Mouse (Mus musculus) hindbrain, postnatal 0 days (tissue): ENCODE results near the gene Snx30. TPM values are rescaled to one million over a fixed set of nuclear protein-coding genes. Genes with fewer than 3 reads are reported as not detected.

Experiments used
- ATAC-seq: fragments of 200-750 bp; cut with Nextera tagmentation; 2 replicates; pipeline ENCODE4 v1.8.0; 2017; ENCODE audit warnings: mild to moderate bottlenecking, moderate TSS enrichment, moderate library complexity
- DNase-seq: peaks from one replicate; pipeline ENCODE4 v3.0.0-alpha.2; 2015; ENCODE audit warnings: low spot score
- H3K27ac ChIP-seq: fragments of 300-500 bp; sonication (generic); 2 replicates; pipeline ENCODE4 v1.5.1; 2014; ENCODE audit warnings: mild to moderate bottlenecking
- H3K27me3 ChIP-seq: fragments of 300-500 bp; sonication (generic); 2 replicates; pipeline ENCODE4 v1.6.1; 2014; ENCODE audit warnings: low read length, mixed read lengths; ENCODE audit not compliant: insufficient read depth
- H3K36me3 ChIP-seq: fragments of 300-500 bp; sonication (generic); 2 replicates; pipeline ENCODE4 v1.6.1; 2014; ENCODE audit warnings: low read length, mixed read lengths; ENCODE audit not compliant: insufficient read depth
- H3K4me1 ChIP-seq: fragments of 300-500 bp; sonication (generic); 2 replicates; pipeline ENCODE4 v1.6.1; 2014; ENCODE audit warnings: antibody characterized with exemption, low read length, mixed read lengths; ENCODE audit not compliant: insufficient read depth
- H3K4me2 ChIP-seq: fragments of 300-500 bp; sonication (generic); 2 replicates; pipeline ENCODE4 v1.6.1; 2014; ENCODE audit warnings: low read depth, mild to moderate bottlenecking, low read length, moderate library complexity, mixed read lengths
- H3K4me3 ChIP-seq: fragments of 300-500 bp; sonication (generic); 2 replicates; pipeline ENCODE4 v1.5.1; 2014; ENCODE audit warnings: low read length
- H3K9ac ChIP-seq: fragments of 300-500 bp; sonication (generic); replicated peaks from 2 replicates; pipeline ENCODE4 v1.6.1; 2014; ENCODE audit warnings: mild to moderate bottlenecking, low read length, moderate library complexity, mixed read lengths
- H3K9me3 ChIP-seq: fragments of 300-500 bp; sonication (generic); 2 replicates; pipeline ENCODE4 v1.6.1; 2016; ENCODE audit warnings: low read length, mixed read lengths
- CTCF ChIP-seq: IDR thresholded peaks from 2 replicates; pipeline ENCODE4 v1.5.1; 2016; ENCODE audit warnings: antibody characterized with exemption, control low read depth, low read depth
- WGBS: fragments of 180-500 bp; shearing (Covaris S2); extraction: QIAGEN DNeasy Blood & Tissue Kit; methylation state at CpG from one replicate; pipeline ENCODE4 v1.1.7; 2014; 5-methylcytosine and 5-hydroxymethylcytosine counted together
- polyA plus RNA-seq: library from polyadenylated mRNA; unstranded; fragments of >200 nt; fragmentation: Nextera tagmentation; extraction: Ambion mirVana; gene quantifications from 2 replicates; pipeline ENCODE4 v1.2.1, GENCODE M21; 2015
- total RNA-seq: library from RNA; depleted of rRNA; stranded (reverse); fragments of >200 nt; gene quantifications from 2 replicates; pipeline ENCODE4 v1.2.3, GENCODE M21; 2014

The Snx30 gene
- total and polyA plus RNA-seq, 2 experiments from 2014 or later: 15.8 to 31.2 TPM

- no peak for TF ChIP-seq CTCF
- WGBS: 85% methylated on average over 6 of the region's 6 CpGs
- Histone ChIP-seq H3K27me3 (no peaks in the 10 kb centered on the region), H3K4me1 (no peaks in the 10 kb centered on the region), H3K9ac (no peak overlapping the region), H3K9me3 (no peaks in the 10 kb centered on the region), H3K36me3 (no peaks in the 10 kb centered on the region), H3K4me3 (no peak overlapping the region), H3K27ac (no peak overlapping the region), H3K4me2 (no peak overlapping the region)
- no peak for ATAC-seq
- no peak for DNase-seq
Measured at GRCm38 (mm10) chr4:59907092-59907491, 101.5 kb downstream of the Snx30 start.

GRCm38 (mm10) chr4:59907657-59908230, 102.1 kb downstream of the Snx30 start:
- Histone ChIP-seq H3K9ac (no peak overlapping the region), H3K4me2 (no peak overlapping the region), H3K27me3 (no peaks in the 10 kb centered on the region), H3K9me3 (no peaks in the 10 kb centered on the region), H3K27ac (no peak overlapping the region), H3K4me3 (no peak overlapping the region), H3K36me3 (no peaks in the 10 kb centered on the region), H3K4me1 (no peaks in the 10 kb centered on the region)
- DNase-seq: no peak
- TF ChIP-seq CTCF: no peak
- 48% methylated on average over 10 of the region's 10 CpGs for WGBS
- peak; percentile 16; the same call in 1 of the 2 replicates for ATAC-seq

- DNase-seq (no peak), ATAC-seq (no peak)
- no peak overlapping the region for H3K27ac ChIP-seq
- H3K9ac ChIP-seq: no peak overlapping the region
- no peaks in the 10 kb centered on the region for H3K9me3 ChIP-seq
- H3K36me3 ChIP-seq: no peaks in the 10 kb centered on the region
- no peak overlapping the region for H3K4me2 ChIP-seq
- WGBS: 93% methylated on average over 2 of the region's 2 CpGs
- H3K4me3 ChIP-seq: no peak overlapping the region
- no peak for TF ChIP-seq CTCF
- no peaks in the 10 kb centered on the region for H3K4me1 ChIP-seq
- no peaks in the 10 kb centered on the region for H3K27me3 ChIP-seq
Measured at GRCm38 (mm10) chr4:59908785-59909184, 103.1 kb downstream of the Snx30 start.

- H3K9me3 ChIP-seq: no peaks in the 10 kb centered on the region
- H3K4me1 ChIP-seq: no peaks in the 10 kb centered on the region
- no peak within 1 kb of the TSS for H3K9ac ChIP-seq
- 23% methylated on average over 22 of the region's 22 CpGs for WGBS
- DNase-seq (no peak), ATAC-seq (peak; percentile 27; the same call in 1 of the 2 replicates)
- no peak within 1 kb of the TSS for H3K4me3 ChIP-seq
- H3K36me3 ChIP-seq: no peaks in the 10 kb centered on the region
- H3K27ac ChIP-seq: no peak within 1 kb of the TSS
- H3K4me2 ChIP-seq: peak within 1 kb of the TSS; percentile 29; the same call in 1 of the 2 replicates
- no peaks in the 10 kb centered on the region for H3K27me3 ChIP-seq
- no peak for TF ChIP-seq CTCF
Measured at GRCm38 (mm10) chr4:59914608-59915403, 109.2 kb downstream of the Snx30 start, which contains the start of gene Slc46a2. Gene Slc46a2 (minus strand): TSS chr4:59915056.

- no peak overlapping the region for H3K4me3 ChIP-seq
- no peak overlapping the region for H3K4me2 ChIP-seq
- no peak overlapping the region for H3K27ac ChIP-seq
- TF ChIP-seq CTCF: no peak
- 91% methylated on average over 3 of the region's 3 CpGs for WGBS
- H3K27me3 ChIP-seq: no peaks in the 10 kb centered on the region
- no peak overlapping the region for H3K9ac ChIP-seq
- no peaks in the 10 kb centered on the region for H3K9me3 ChIP-seq
- ATAC-seq (no peak), DNase-seq (no peak)
- no peaks in the 10 kb centered on the region for H3K4me1 ChIP-seq
- no peaks in the 10 kb centered on the region for H3K36me3 ChIP-seq
Measured at GRCm38 (mm10) chr4:59917966-59918365, 112.3 kb downstream of the Snx30 start.

DNA sequence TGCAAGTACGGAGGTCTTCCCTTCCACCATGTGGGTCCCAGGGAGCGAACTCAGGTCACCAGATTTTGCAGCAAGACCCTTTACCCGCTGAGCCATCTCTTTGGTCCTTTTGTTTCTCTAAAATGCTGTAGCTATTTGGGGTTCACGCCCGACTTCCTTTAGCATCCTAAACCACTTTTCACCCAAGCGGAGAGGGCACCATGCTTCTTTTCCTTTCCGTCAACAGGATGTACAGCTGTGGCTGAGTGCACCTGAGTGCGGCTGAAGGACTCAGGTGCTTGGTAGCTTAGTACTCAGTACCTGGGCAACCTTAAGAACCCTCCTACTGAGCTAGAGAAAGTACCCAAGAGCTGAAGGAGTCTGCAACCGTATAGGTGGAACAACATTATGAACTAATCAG, 119.4 kb downstream of the Snx30 start:
- 78% methylated on average over 9 of the region's 9 CpGs for WGBS
- no peak for DNase-seq

DNA sequence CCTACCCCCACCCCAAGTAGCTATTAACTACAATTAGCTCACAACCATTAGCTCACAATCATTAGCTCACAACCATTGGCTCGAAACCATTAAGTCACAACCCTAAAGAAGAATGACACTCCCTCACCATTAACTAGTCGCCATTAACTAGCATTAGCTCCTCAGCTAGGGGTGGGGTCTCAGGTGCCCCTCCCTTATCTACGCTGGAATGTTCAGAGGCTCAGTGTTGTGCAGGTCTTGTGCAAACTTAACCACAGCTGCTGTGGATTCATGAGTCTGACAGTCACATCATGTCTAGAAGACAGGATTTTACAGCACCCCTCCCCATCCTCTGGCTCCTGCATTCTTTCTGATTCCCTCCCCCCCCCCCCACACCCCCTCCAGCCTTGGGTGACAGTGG, 122.0 kb downstream of the Snx30 start:
- TF ChIP-seq CTCF: no peak

More for the DNA sequence above, 119.4 kb downstream of the Snx30 start:
- no peaks in the 10 kb centered on the region for H3K9me3 ChIP-seq
- no peak overlapping the region for H3K4me2 ChIP-seq
- H3K27ac ChIP-seq: no peak overlapping the region
- H3K27me3 ChIP-seq: no peaks in the 10 kb centered on the region
- no peaks in the 10 kb centered on the region for H3K36me3 ChIP-seq
- H3K9ac ChIP-seq: no peak overlapping the region
- no peak for ATAC-seq
- H3K4me1 ChIP-seq: no peaks in the 10 kb centered on the region
- H3K4me3 ChIP-seq: no peak overlapping the region
- no peak for TF ChIP-seq CTCF

More for the DNA sequence above, 122.0 kb downstream of the Snx30 start:
- no peak overlapping the region for H3K9ac ChIP-seq
- no peaks in the 10 kb centered on the region for H3K27me3 ChIP-seq
- DNase-seq: no peak
- no peak overlapping the region for H3K27ac ChIP-seq
- H3K4me3 ChIP-seq: no peak overlapping the region
- H3K4me1 ChIP-seq: no peaks in the 10 kb centered on the region
- WGBS: 94% methylated on average over 3 of the region's 3 CpGs
- no peaks in the 10 kb centered on the region for H3K36me3 ChIP-seq
- H3K9me3 ChIP-seq: no peaks in the 10 kb centered on the region
- no peak for ATAC-seq
- H3K4me2 ChIP-seq: no peak overlapping the region
